Mouse (Mus musculus): ENCODE data around the gene Wwtr1.

DNA sequence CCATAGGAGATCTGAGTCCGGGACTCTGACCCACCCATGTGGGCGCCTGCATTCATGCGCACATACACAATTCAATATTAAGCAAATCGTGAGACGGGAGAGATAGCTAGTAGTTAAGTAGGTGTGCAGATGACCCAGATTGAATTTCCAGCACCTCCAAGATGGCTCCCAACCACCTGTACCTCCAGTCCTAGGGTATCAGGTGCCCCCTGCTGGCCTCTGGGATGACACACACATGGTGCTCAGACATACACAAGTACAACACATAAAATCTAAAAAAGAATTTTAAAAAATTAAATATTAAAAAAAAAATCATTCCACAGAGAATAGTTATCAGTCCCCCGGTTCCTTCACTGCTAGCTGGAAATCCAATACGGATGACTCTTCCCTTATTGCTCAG lies 60.7 kb downstream of the Wwtr1 start:
- TF ChIP-seq CTCF (IDR thresholded peaks at IDR 0.05; ENCODE audit: low read depth) (no peak), EP300 (IDR thresholded peaks at IDR 0.05; ENCODE audit: low read depth) (no peak)

All from liver, embryonic 14.5 days (tissue).